Mouse (Mus musculus): Measurements from ENCODE around the gene Arpp21.
"Not testable (repeated sequence)": the region's sequence is repeated elsewhere in the genome, so short reads cannot be mapped to it uniquely, and the experiment has no call there.

Gene Arpp21

GRCm38 (mm10) chr9:112102852-112103192, 132.9 kb downstream of the Arpp21 start:
- DNase-seq (ENCODE audit: low spot score in 2 of 2): no peak

- no peak for DNase-seq (ENCODE audit: low spot score in 2 of 2)
These were observed 133.4 kb downstream of the Arpp21 start for GRCm38 (mm10) chr9:112102155-112102851.

GRCm38 (mm10) chr9:112100841-112101595, 134.7 kb downstream of the Arpp21 start:
- no peak for DNase-seq (ENCODE audit: low spot score in 2 of 2)

GRCm38 (mm10) chr9:112098267-112098666, 137.5 kb downstream of the Arpp21 start:
- no peak for DNase-seq (ENCODE audit: low spot score in 2 of 2)

- no peak for DNase-seq (ENCODE audit: low spot score in 2 of 2)
These were observed 140.0 kb downstream of the Arpp21 start for GRCm38 (mm10) chr9:112095708-112096107.

- no peak for DNase-seq (ENCODE audit: low spot score in 2 of 2)
These were observed 140.5 kb downstream of the Arpp21 start for GRCm38 (mm10) chr9:112095198-112095597.

GRCm38 (mm10) chr9:112078903-112079302, 156.8 kb downstream of the Arpp21 start:
- DNase-seq (ENCODE audit: low spot score in 2 of 2): no peak

GRCm38 (mm10) chr9:112078453-112078852, 157.3 kb downstream of the Arpp21 start:
- DNase-seq (ENCODE audit: low spot score in 2 of 2): no peak

GRCm38 (mm10) chr9:112075273-112075672, 160.5 kb downstream of the Arpp21 start:
- no peak for DNase-seq (ENCODE audit: low spot score in 2 of 2)

GRCm38 (mm10) chr9:112074872-112075271, 160.9 kb downstream of the Arpp21 start:
- DNase-seq (ENCODE audit: low spot score in 2 of 2): no peak

- DNase-seq (ENCODE audit: low spot score in 2 of 2): no peak
These were observed 164.4 kb downstream of the Arpp21 start for GRCm38 (mm10) chr9:112071368-112071767.

GRCm38 (mm10) chr9:112070961-112071360, 164.8 kb downstream of the Arpp21 start:
- DNase-seq (ENCODE audit: low spot score in 2 of 2): no peak

- DNase-seq (ENCODE audit: low spot score in 2 of 2): no peak
These were observed 167.5 kb downstream of the Arpp21 start for GRCm38 (mm10) chr9:112068250-112068649.

GRCm38 (mm10) chr9:112060696-112061425, 174.9 kb downstream of the Arpp21 start:
- DNase-seq (ENCODE audit: low spot score in 2 of 2): no peak

- DNase-seq (ENCODE audit: low spot score in 2 of 2): no peak
These were observed 180.8 kb downstream of the Arpp21 start for GRCm38 (mm10) chr9:112054807-112055381.

GRCm38 (mm10) chr9:112047903-112048467, 187.8 kb downstream of the Arpp21 start:
- no peak for DNase-seq (ENCODE audit: low spot score in 2 of 2)

GRCm38 (mm10) chr9:112040566-112040965, 195.2 kb downstream of the Arpp21 start:
- DNase-seq (ENCODE audit: low spot score in 2 of 2): no peak

- DNase-seq (ENCODE audit: low spot score in 2 of 2): no peak
These were observed 198.0 kb downstream of the Arpp21 start for GRCm38 (mm10) chr9:112037732-112038131.

- DNase-seq (ENCODE audit: low spot score in 2 of 2): not testable (repeated sequence)
These were observed 201.9 kb downstream of the Arpp21 start for GRCm38 (mm10) chr9:112033840-112034239.

GRCm38 (mm10) chr9:112032169-112032568, 203.6 kb downstream of the Arpp21 start:
- no peak for DNase-seq (ENCODE audit: low spot score in 2 of 2)

GRCm38 (mm10) chr9:112023562-112024015, 212.1 kb downstream of the Arpp21 start:
- no peak for DNase-seq (ENCODE audit: low spot score in 2 of 2)

- DNase-seq (ENCODE audit: low spot score in 2 of 2): no peak
These were observed 212.6 kb downstream of the Arpp21 start for GRCm38 (mm10) chr9:112023111-112023510.
